Mouse (Mus musculus) MEL (cell line): ENCODE measurements around the gene Tradd. TPM values are rescaled to one million over a fixed set of nuclear protein-coding genes. Genes with fewer than 3 reads are reported as not detected.

Source experiments
- DNase-seq: peaks from one replicate; pipeline ENCODE4 v3.0.0; 2011; ENCODE audit warnings: low read depth, low spot score
- H3K27ac ChIP-seq: 2 replicates; pipeline ENCODE4 v1.5.1; 2012; ENCODE audit warnings: low read depth, mild to moderate bottlenecking, control low read depth, low read length, moderate library complexity; ENCODE audit not compliant: control insufficient read depth
- H3K27me3 ChIP-seq, 2 experiments: fragments of 150-350 bp in 1 of 2; sonication (generic) in 1 of 2; 2 replicates each; pipeline ENCODE4 v1.6.1; 2012; ENCODE audit warnings: low read length in 2 of 2, mild to moderate bottlenecking in 2 of 2, improper control_type of control experiment in 1 of 2, moderate library complexity in 1 of 2; ENCODE audit not compliant: insufficient read depth in 2 of 2, control insufficient read depth in 1 of 2
- H3K36me3 ChIP-seq, 2 experiments: 2 replicates each; pipeline ENCODE4 v1.6.1; 2012 to 2014; ENCODE audit warnings: low read length in 2 of 2, improper control_type of control experiment in 1 of 2, inconsistent platforms in 1 of 2, mild to moderate bottlenecking in 1 of 2; ENCODE audit not compliant: insufficient read depth in 2 of 2, control insufficient read depth in 1 of 2
- H3K4me1 ChIP-seq, 2 experiments: fragments of 150-350 bp in 1 of 2; sonication (generic) in 1 of 2; 2 replicates each; pipeline ENCODE4 v1.6.1; 2012; ENCODE audit warnings: low read length in 2 of 2, improper control_type of control experiment in 1 of 2, mild to moderate bottlenecking in 1 of 2; ENCODE audit not compliant: insufficient read depth in 2 of 2, control insufficient read depth in 1 of 2
- H3K4me3 ChIP-seq, 2 experiments: fragments of 150-350 bp in 1 of 2; sonication (generic) in 1 of 2; 2 replicates each; pipeline ENCODE4 v1.5.1; 2012; ENCODE audit warnings: low read depth in 2 of 2, low read length in 2 of 2, mild to moderate bottlenecking in 2 of 2, moderate library complexity in 2 of 2, control low read depth in 1 of 2, improper control_type of control experiment in 1 of 2; ENCODE audit not compliant: control insufficient read depth in 1 of 2, insufficient read depth in 1 of 2
- H3K79me2 ChIP-seq: 2 replicates; pipeline ENCODE4 v1.6.1; 2012; ENCODE audit warnings: mild to moderate bottlenecking, low read length, moderate library complexity; ENCODE audit not compliant: control insufficient read depth, poor library complexity, insufficient read depth
- H3K9ac ChIP-seq: 2 replicates; pipeline ENCODE4 v1.6.1; 2012; ENCODE audit warnings: low read depth, mild to moderate bottlenecking, control low read depth, low read length, moderate library complexity; ENCODE audit not compliant: control insufficient read depth, poor library complexity, severe bottlenecking
- H3K9me3 ChIP-seq: fragments of 150-350 bp; sonication (generic); replicated peaks from 2 replicates; pipeline ENCODE4 v1.6.1; 2012; ENCODE audit warnings: mild to moderate bottlenecking, low read length, improper control_type of control experiment, moderate library complexity; ENCODE audit not compliant: insufficient read depth
- ELF1 ChIP-seq: IDR thresholded peaks from 2 replicates; pipeline ENCODE4 v1.6.1; 2014; ENCODE audit warnings: low read depth, mild to moderate bottlenecking, inconsistent platforms, low read length, improper control_type of control experiment, moderate library complexity
- MAX ChIP-seq: IDR thresholded peaks from 2 replicates; pipeline ENCODE4 v1.6.1; 2011; ENCODE audit warnings: low read length, improper control_type of control experiment
- MAZ ChIP-seq: IDR thresholded peaks from 2 replicates; pipeline ENCODE4 v1.6.1; 2012; ENCODE audit warnings: low read depth, mild to moderate bottlenecking, inconsistent platforms, low read length, improper control_type of control experiment
- MXI1 ChIP-seq: IDR thresholded peaks from 2 replicates; pipeline ENCODE4 v1.6.1; 2011; ENCODE audit warnings: mild to moderate bottlenecking, low read depth, low read length, improper control_type of control experiment
- MYC ChIP-seq: IDR thresholded peaks from 2 replicates; pipeline ENCODE4 v1.6.1; 2011; ENCODE audit warnings: low read depth, mild to moderate bottlenecking, low read length, improper control_type of control experiment, moderate library complexity
- NELFE ChIP-seq: IDR thresholded peaks from 2 replicates; pipeline ENCODE4 v1.6.1; 2011; ENCODE audit warnings: low read depth, low read length, improper control_type of control experiment
- NRF1 ChIP-seq: IDR thresholded peaks from 2 replicates; pipeline ENCODE4 v1.6.1; 2014; ENCODE audit warnings: low read depth, mild to moderate bottlenecking, inconsistent platforms, low read length, improper control_type of control experiment, moderate library complexity; ENCODE audit not compliant: poor library complexity, insufficient read depth, severe bottlenecking
- POLR2A ChIP-seq, 2 experiments: IDR thresholded peaks; 2 replicates each; pipeline ENCODE4 v1.6.1; 2011 to 2012; ENCODE audit warnings: low read length in 2 of 2, mild to moderate bottlenecking in 2 of 2, control low read depth in 1 of 2, improper control_type of control experiment in 1 of 2, low read depth in 1 of 2, moderate library complexity in 1 of 2; ENCODE audit not compliant: control insufficient read depth in 1 of 2, insufficient read depth in 1 of 2, poor library complexity in 1 of 2
- POLR2AphosphoS2 ChIP-seq: IDR thresholded peaks from 2 replicates; pipeline ENCODE4 v1.6.1; 2011; ENCODE audit warnings: low read length, improper control_type of control experiment
- RCOR1 ChIP-seq: IDR thresholded peaks from 2 replicates; pipeline ENCODE4 v1.6.1; 2012; ENCODE audit warnings: low read depth, mild to moderate bottlenecking, inconsistent platforms, low read length, improper control_type of control experiment
- SIN3A ChIP-seq: IDR thresholded peaks from 2 replicates; pipeline ENCODE4 v1.6.1; 2012; ENCODE audit warnings: low read length, improper control_type of control experiment, inconsistent platforms
- TAL1 ChIP-seq: IDR thresholded peaks from 2 replicates; pipeline ENCODE4 v1.6.1; 2012; ENCODE audit warnings: mild to moderate bottlenecking, inconsistent platforms, low read length, moderate library complexity, mixed read lengths
- TCF12 ChIP-seq: IDR thresholded peaks from 2 replicates; pipeline ENCODE4 v1.6.1; 2014; ENCODE audit warnings: low read depth, mild to moderate bottlenecking, inconsistent platforms, low read length, improper control_type of control experiment, moderate library complexity
- UBTF ChIP-seq: IDR thresholded peaks from 2 replicates; pipeline ENCODE4 v1.6.1; 2012; ENCODE audit warnings: low read depth, mild to moderate bottlenecking, inconsistent platforms, low read length, improper control_type of control experiment, moderate library complexity, borderline replicate concordance; ENCODE audit not compliant: insufficient read depth
- ZMIZ1 ChIP-seq: IDR thresholded peaks from 2 replicates; pipeline ENCODE4 v1.6.1; 2012; ENCODE audit warnings: low read depth, mild to moderate bottlenecking, inconsistent platforms, low read length, improper control_type of control experiment, moderate library complexity
- polyA plus RNA-seq, 2 experiments: library from polyadenylated mRNA; stranded (reverse) in 1 of 2; unstranded in 1 of 2; fragments of >175 nt in 1 of 2; fragments of >200 nt in 1 of 2; gene quantifications; 2 replicates each; pipeline versions ENCODE4 v1.2.1 to v1.2.4; 2012; ENCODE audit warnings: low replicate concordance in 2 of 2, low read depth in 1 of 2; ENCODE audit not compliant: insufficient read length in 2 of 2, insufficient read depth in 1 of 2, missing spikeins in 1 of 2
- total RNA-seq: library from RNA; depleted of rRNA; stranded (reverse); fragments of 300-350 nt; gene quantifications from 2 replicates; pipeline ENCODE4 v1.2.3, GENCODE M21; 2012

Tradd gene
- total and polyA plus RNA-seq, 3 experiments: 31.0 to 33.5 TPM; not detected in 1

DNA sequence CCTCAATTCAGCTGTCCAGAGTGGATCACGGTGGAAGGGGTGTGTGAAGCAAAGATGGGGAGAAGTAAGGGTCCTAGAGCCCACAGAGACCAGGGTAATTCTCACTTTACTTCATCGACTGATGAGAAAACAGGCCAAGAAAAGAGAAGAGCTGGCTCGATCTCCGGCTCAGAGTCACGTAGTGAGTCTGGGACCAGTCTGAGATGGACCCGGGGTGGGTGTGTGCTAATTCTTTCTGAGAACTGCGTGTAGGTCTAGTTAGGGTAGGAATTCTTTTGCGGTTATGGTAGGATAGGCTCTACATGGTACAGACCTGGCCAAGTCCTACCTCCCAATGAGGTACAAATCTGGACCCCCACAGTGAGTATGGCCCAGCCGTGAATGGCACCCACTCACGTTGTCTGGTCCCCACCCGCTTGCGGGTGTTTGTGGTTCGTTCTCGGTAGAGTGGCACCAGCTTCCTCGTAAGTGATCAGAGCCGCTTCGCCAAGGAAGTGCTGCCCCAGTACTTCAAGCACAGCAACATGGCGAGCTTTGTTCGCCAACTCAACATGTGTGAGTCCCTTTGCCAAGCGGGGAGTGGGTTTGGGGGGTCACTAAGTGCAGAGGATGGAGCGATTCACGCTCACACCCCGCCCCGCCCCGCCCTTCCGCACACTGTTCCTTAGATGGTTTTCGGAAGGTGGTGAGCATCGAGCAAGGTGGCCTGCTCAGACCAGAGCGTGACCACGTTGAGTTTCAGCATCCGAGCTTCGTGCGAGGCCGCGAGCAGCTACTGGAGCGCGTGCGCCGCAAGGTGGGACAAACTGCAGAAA lies 5.9 kb upstream of the Tradd start:
- TF ChIP-seq NRF1 (no peak), TAL1 (no peak), POLR2A (IDR thresholded peaks at IDR 0.05; ENCODE audit: control insufficient read depth in 1 of 2, insufficient read depth in 1 of 2, low read depth in 1 of 2, low read length in 2 of 2, poor library complexity in 1 of 2) (0 out of 4 replicates have a peak, but pooled peaks of 1 of the 2 experiments have one; percentile 13)
- H3K9me3 ChIP-seq: no peaks in the 10 kb centered on the region
- peak overlapping the region; percentile 74 to 81 for H3K4me3 ChIP-seq
- H3K4me1 ChIP-seq: peaks cover 7 to 16% of the 10 kb centered on the region in 2 experiments
- H3K36me3 ChIP-seq: peaks cover 0 to 10% of the 10 kb centered on the region in 2 experiments; a peak in 2 of 4 replicates
- no peak for DNase-seq
- peak overlapping the region; percentile 96 for H3K9ac ChIP-seq
- H3K79me2 ChIP-seq: no peaks in the 10 kb centered on the region; the same call in 1 of the 2 replicates
- no peaks in the 10 kb centered on the region for H3K27me3 ChIP-seq
- H3K27ac ChIP-seq: peak overlapping the region; percentile 44; the same call in 1 of the 2 replicates

DNA sequence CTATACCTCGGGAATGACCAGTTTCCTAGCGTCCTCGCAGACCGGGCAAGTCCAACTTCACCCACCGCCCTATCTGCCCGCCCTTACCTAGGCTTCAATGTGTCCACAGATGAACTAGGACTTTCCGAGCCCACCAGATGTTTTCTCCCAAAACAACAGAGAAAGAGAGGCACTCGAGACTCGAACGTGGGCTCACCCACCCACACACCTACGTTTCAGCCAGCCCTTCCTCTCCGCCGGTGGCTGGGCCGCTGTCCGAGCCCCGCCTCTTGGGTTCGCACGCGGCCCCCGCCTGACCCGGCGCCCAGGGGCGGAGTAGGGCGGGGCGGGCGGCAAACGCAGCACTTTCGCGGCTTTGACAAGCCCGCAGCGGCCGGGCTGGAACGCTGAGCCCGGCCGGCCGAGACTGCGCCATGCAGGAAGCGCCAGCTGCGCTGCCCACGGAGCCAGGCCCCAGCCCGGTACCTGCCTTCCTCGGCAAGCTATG lies 5.1 kb upstream of the Tradd start, which contains the start of gene Hsf4:
Gene Hsf4 (plus strand): TSS at position 341 of the 487 bp plus-strand sequence.
- Histone ChIP-seq H3K4me1 (peaks cover 7 to 16% of the 10 kb centered on the region in 2 experiments), H3K4me3 (peak within 1 kb of the TSS; percentile 74 to 81), H3K27me3 (no peaks in the 10 kb centered on the region), H3K9ac (peak within 1 kb of the TSS; percentile 96), H3K36me3 (peaks cover 0 to 10% of the 10 kb centered on the region in 2 experiments; a peak in 2 of 4 replicates), H3K9me3 (no peaks in the 10 kb centered on the region), H3K79me2 (peaks cover 2% of the 10 kb centered on the region), H3K27ac (peak within 1 kb of the TSS; percentile 45)
- TF ChIP-seq POLR2A (IDR thresholded peaks at IDR 0.05; ENCODE audit: control insufficient read depth in 1 of 2, insufficient read depth in 1 of 2, low read depth in 1 of 2, low read length in 2 of 2, poor library complexity in 1 of 2): peak; percentile 65 to 78; a peak in 3 of 4 replicates
- TF ChIP-seq TAL1: no peak
- TF ChIP-seq MAX: 0 out of 2 replicates have a peak, but pooled peaks have one; percentile 35
- TF ChIP-seq NELFE: peak; percentile 60
- TF ChIP-seq MYC: no peak
- peak; percentile 41; the same call in 1 of the 2 replicates for TF ChIP-seq ZMIZ1
- TF ChIP-seq RCOR1: no peak
- TF ChIP-seq ELF1: no peak
- TF ChIP-seq MXI1: peak; percentile 83
- 0 out of 2 replicates have a peak, but pooled peaks have one; percentile 19 for TF ChIP-seq NRF1
- peak; percentile 85; the same call in 1 of the 2 replicates for TF ChIP-seq MAZ
- peak; percentile 66; the same call in 1 of the 2 replicates for TF ChIP-seq POLR2AphosphoS2
- TF ChIP-seq UBTF: peak; percentile 81; the same call in 1 of the 2 replicates
- TF ChIP-seq TCF12: 0 out of 2 replicates have a peak, but pooled peaks have one; percentile 14
- peak; percentile 40; the same call in 1 of the 2 replicates for TF ChIP-seq SIN3A
- peak; percentile 66 for DNase-seq
